Comparison of ENCODE assay signal across 8 mouse cellular contexts in genomic region chr1:179548220-179548619, GRCm38 (mm10). TPM values are rescaled to one million over a fixed set of nuclear protein-coding genes. Genes with fewer than 3 reads are reported as not detected.
A peak's percentile ranks its signal among the peaks of the same experiment; 100 is the strongest.
DNase-seq lines count a peak whose midpoint lies in the region; ATAC-seq and TF ChIP-seq lines count a peak whose summit lies in the region.
"Had no signal": no experiment of that assay in that cellular context is flagged by ENCODE, and none has a peak within 500 bp of the region (broad histone marks: within the 10 kb centered on the region; RNA-seq: fewer than 3 reads in every experiment).

No protein-coding gene starts in this region.

- H3K4me3 ChIP-seq in CH12.LX (replicated peaks in 1 of 3; ENCODE audit: low read depth in 2 of 3, low read length in 2 of 3, poor library complexity in 1 of 3), result no peak overlapping the region
- peak overlapping the region; percentile 96 for H3K4me3 ChIP-seq in liver, embryonic 16.5 days (ENCODE audit: low read depth, low read length)
- H3K4me3 ChIP-seq in kidney, embryonic 14.5 days (ENCODE audit: low read length), result no peak overlapping the region
- H3K4me3 ChIP-seq: intestine, embryonic 15.5 days had no signal

- WGBS in liver, embryonic 16.5 days (ENCODE audit: insufficient replicate concordance), result 87% methylated on average over 11 of the region's 11 CpGs
- 54% methylated on average over 11 of the region's 11 CpGs for WGBS in kidney, embryonic 14.5 days

- H3K9ac ChIP-seq in CH12.LX (ENCODE audit: insufficient read depth, low read depth), result no peak overlapping the region
- H3K9ac ChIP-seq in liver, embryonic 16.5 days (ENCODE audit: low read depth, low read length), result peak overlapping the region; percentile 95
- no peak overlapping the region for H3K9ac ChIP-seq in kidney, embryonic 14.5 days (ENCODE audit: low read depth, low read length)

- H3K4me1 ChIP-seq in CH12.LX (ENCODE audit: control insufficient read depth in 1 of 2, insufficient read depth in 2 of 2), result peaks cover 19 to 67% of the 10 kb centered on the region in 2 experiments
- peaks cover 59% of the 10 kb centered on the region for H3K4me1 ChIP-seq in liver, embryonic 16.5 days (ENCODE audit: control insufficient read depth, low read depth, low read length)
- 0 out of 2 replicates have a peak, but pooled peaks cover 7% of the 10 kb centered on the region for H3K4me1 ChIP-seq in kidney, embryonic 14.5 days (ENCODE audit: control insufficient read depth, insufficient read depth, low read length)

- no peak overlapping the region for H3K4me2 ChIP-seq in CH12.LX (ENCODE audit: insufficient read depth, low read depth, poor library complexity, severe bottlenecking)
- peak overlapping the region; percentile 83 for H3K4me2 ChIP-seq in liver, embryonic 16.5 days (ENCODE audit: low read depth, low read length)
- no peak overlapping the region for H3K4me2 ChIP-seq in kidney, embryonic 14.5 days (replicated peaks; ENCODE audit: low read depth, low read length)

- H3K27me3 ChIP-seq in CH12.LX (replicated peaks), result no peaks in the 10 kb centered on the region
- no peaks in the 10 kb centered on the region for H3K27me3 ChIP-seq in liver, embryonic 16.5 days (ENCODE audit: control insufficient read depth, insufficient read depth, low read depth, low read length)
- H3K27me3 ChIP-seq in kidney, embryonic 14.5 days (ENCODE audit: control insufficient read depth, insufficient read depth, low read length), result no peaks in the 10 kb centered on the region
- H3K27me3 ChIP-seq: intestine, embryonic 15.5 days had no signal

- TF ChIP-seq POLR2A in CH12.LX (IDR thresholded peaks at IDR 0.05; ENCODE audit: low read depth, low read length), result no peak

- peaks cover 3 to 21% of the 10 kb centered on the region in 2 experiments for H3K36me3 ChIP-seq in CH12.LX (replicated peaks in 1 of 2; ENCODE audit: control insufficient read depth in 1 of 2, insufficient read depth in 1 of 2, low read length in 1 of 2)
- no peaks in the 10 kb centered on the region for H3K36me3 ChIP-seq in liver, embryonic 16.5 days (ENCODE audit: control insufficient read depth, insufficient read depth)
- 0 out of 2 replicates have a peak, but pooled peaks cover 3% of the 10 kb centered on the region for H3K36me3 ChIP-seq in kidney, embryonic 14.5 days (ENCODE audit: control insufficient read depth, insufficient read depth, low read length)
- H3K36me3 ChIP-seq: intestine, embryonic 15.5 days had no signal

- no peak overlapping the region for H3K27ac ChIP-seq in CH12.LX (ENCODE audit: insufficient read depth, low read depth)
- no peak overlapping the region for H3K27ac ChIP-seq in liver, embryonic 16.5 days (ENCODE audit: low read length)
- no peak overlapping the region for H3K27ac ChIP-seq in kidney, embryonic 14.5 days (ENCODE audit: low read depth, low read length)
- H3K27ac ChIP-seq: intestine, embryonic 15.5 days had no signal

- H3K79me2 ChIP-seq in CH12.LX (replicated peaks; ENCODE audit: control insufficient read depth, extremely low read depth, insufficient read depth, poor library complexity, severe bottlenecking), result peaks cover 28% of the 10 kb centered on the region

- in situ Hi-C loops in CH12.LX (cut with MboI; ENCODE audit: low pct_ligation_motif_present, low pct_unique_long_range_greater_than_20kb, low sequenced_read_pairs), result no loop called here

- H3K9me3 ChIP-seq in CH12.LX (replicated peaks; ENCODE audit: low read length), result no peaks in the 10 kb centered on the region
- H3K9me3 ChIP-seq in liver, embryonic 16.5 days (replicated peaks; ENCODE audit: control insufficient read depth, low read length), result no peaks in the 10 kb centered on the region
- no peaks in the 10 kb centered on the region for H3K9me3 ChIP-seq in kidney, embryonic 14.5 days (ENCODE audit: control insufficient read depth, low read length)
- H3K9me3 ChIP-seq: intestine, embryonic 15.5 days had no signal

- no peak for TF ChIP-seq CTCF in CH12.LX (conservative IDR thresholded peaks at IDR 0.05 in 1 of 2, IDR thresholded peaks at IDR 0.05 in 1 of 2; ENCODE audit: low read depth in 2 of 2, low read length in 2 of 2)

- TF ChIP-seq RAD21 in CH12.LX (IDR thresholded peaks at IDR 0.05; ENCODE audit: low read depth, low read length), result no peak

- no peak for ATAC-seq in liver, embryonic 16.5 days (ENCODE audit: low read depth)
- no peak for ATAC-seq in kidney, embryonic 14.5 days (ENCODE audit: low FRiP score, low TSS enrichment)
- ATAC-seq: intestine, embryonic 15.5 days had no signal

- no peak for TF ChIP-seq EP300 in CH12.LX (IDR thresholded peaks at IDR 0.05; ENCODE audit: low read length)

- dilution Hi-C loops in CH12.LX (cut with MboI; ENCODE audit: extremely low pct_ligation_motif_present, extremely low pct_unique_long_range_greater_than_20kb, low sequenced_read_pairs), result no loop called here

- DNase-seq in heart, adult 8-10 months (ENCODE audit: low spot score), result peak; percentile 28
- no peak for DNase-seq in heart, postnatal 4 days
- DNase-seq in CH12.LX (ENCODE audit: extremely low read depth), result no peak
- peak; percentile 15 for DNase-seq in embryo, embryonic 9.5 days (ENCODE audit: extremely low spot score)
- no peak for DNase-seq in c-Kit-positive CD71-positive TER-119-positive erythroid progenitor cells, embryonic 14.5 days (ENCODE audit: low spot score)

TF ChIP-seq in CH12.LX, 34 proteins besides CTCF, POLR2A, EP300 and RAD21:
- TF ChIP-seq USF1 (IDR thresholded peaks at IDR 0.05; ENCODE audit: low read depth, low read length) (peak; percentile 42; the same call in 1 of the 2 replicates), NRF1 (IDR thresholded peaks at IDR 0.05; ENCODE audit: low read depth, low read length) (no peak), UBTF (IDR thresholded peaks at IDR 0.05; ENCODE audit: low read depth, low read length) (no peak), HCFC1 (IDR thresholded peaks at IDR 0.05; ENCODE audit: low read depth, low read length) (no peak), BHLHE40 (IDR thresholded peaks at IDR 0.05; ENCODE audit: low read depth, low read length) (peak; percentile 52; the same call in 1 of the 2 replicates), USF2 (conservative IDR thresholded peaks at IDR 0.05; ENCODE audit: low read depth, low read length) (no peak), MAFK (IDR thresholded peaks at IDR 0.05; ENCODE audit: insufficient replicate concordance, low read length) (no peak)

RNA-seq across cellular contexts. Expression of gene Cnst, which starts 2.0 kb away (rescaled TPM):
- 10 to 100 TPM; 44.7 to 54.0 (median 46.4) TPM for total RNA-seq in heart, adult 8-10 months (2022)
- total RNA-seq in heart, postnatal 4 days (2021), result 10 to 100 TPM; 31.6 to 31.8 TPM
- total RNA-seq in CH12.LX (2012; rRNA removed) (9.2 and 10.2 TPM in 2 replicates), CH12.LX (2014; rRNA removed) (8.5 and 9.3 TPM in 2 replicates)
- polyA plus RNA-seq in CH12.LX (2012; ENCODE audit: insufficient read length, low read depth), result 7.8 and 7.9 TPM in 2 replicates
- polyA plus RNA-seq in liver, embryonic 16.5 days (2015; fragmentation: Nextera tagmentation; extraction: Ambion mirVana), result 11.6 and 11.8 TPM in 2 replicates
- polyA plus RNA-seq in kidney, embryonic 14.5 days (2014; fragmentation: Nextera tagmentation; extraction: Ambion mirVana), result 7.7 and 14.1 TPM in 2 replicates

RNA-seq across cellular contexts. Expression of gene Tfb2m, which starts 2.2 kb away (rescaled TPM):
- 10 to 100 TPM; 65.3 to 73.3 (median 69.0) TPM for total RNA-seq in heart, adult 8-10 months (2022)
- total RNA-seq in heart, postnatal 4 days (2021), result 10 to 100 TPM; 23.0 to 25.1 TPM
- total RNA-seq in CH12.LX (2012; rRNA removed) (13.1 and 16.2 TPM in 2 replicates), CH12.LX (2014; rRNA removed) (47.7 and 53.1 TPM in 2 replicates)
- polyA plus RNA-seq in CH12.LX (2012; ENCODE audit: insufficient read length, low read depth), result 38.5 and 48.3 TPM in 2 replicates
- 7.7 and 10.0 TPM in 2 replicates for polyA plus RNA-seq in liver, embryonic 16.5 days (2015; fragmentation: Nextera tagmentation; extraction: Ambion mirVana)
- 28.6 and 39.9 TPM in 2 replicates for polyA plus RNA-seq in kidney, embryonic 14.5 days (2014; fragmentation: Nextera tagmentation; extraction: Ambion mirVana)

RNA-seq across cellular contexts. Expression of gene Smyd3, which starts 30.4 kb away (rescaled TPM):
- total RNA-seq in heart, adult 8-10 months (2022), result 1 to 10 TPM; 7.0 to 8.3 (median 7.8) TPM
- 1 to 10 TPM; 8.0 to 8.4 TPM for total RNA-seq in heart, postnatal 4 days (2021)
- total RNA-seq in CH12.LX (2012; rRNA removed) (10.5 and 11.4 TPM in 2 replicates), CH12.LX (2014; rRNA removed) (12.5 and 14.5 TPM in 2 replicates)
- 11.6 and 11.8 TPM in 2 replicates for polyA plus RNA-seq in CH12.LX (2012; ENCODE audit: insufficient read length, low read depth)
- polyA plus RNA-seq in liver, embryonic 16.5 days (2015; fragmentation: Nextera tagmentation; extraction: Ambion mirVana), result 5.4 and 6.4 TPM in 2 replicates
- polyA plus RNA-seq in kidney, embryonic 14.5 days (2014; fragmentation: Nextera tagmentation; extraction: Ambion mirVana), result 19.9 and 21.5 TPM in 2 replicates

Comparison
In these comparisons a context has a peak if more than half of its experiments do, and no peak if none do; other contexts are left out.
1. DNase-seq: peak in heart, adult 8-10 months (single experiment) and embryo, embryonic 9.5 days (single experiment); none in heart, postnatal 4 days (single experiment), CH12.LX (single experiment) and c-Kit-positive CD71-positive TER-119-positive erythroid progenitor cells, embryonic 14.5 days (single experiment).